Mouse (Mus musculus) kidney, embryonic 14.5 days (tissue): ENCODE data around the gene 5031439G07Rik. TPM values are rescaled to one million over a fixed set of nuclear protein-coding genes. Genes with fewer than 3 reads are reported as not detected.
A peak's percentile ranks its signal among the peaks of the same experiment; 100 is the strongest.

ENCODE experiments used
- microRNA-seq: library from miRNA; unstranded; fragments of <30 nt; microRNA quantifications from one replicate; pipeline ENCODE4, GENCODE M21; 2016
- polyA plus RNA-seq: library from polyadenylated mRNA; unstranded; fragments of >200 nt; fragmentation: Nextera tagmentation; extraction: Ambion mirVana; gene quantifications from 2 replicates; pipeline ENCODE4 v1.2.1, GENCODE M21; 2014

The 5031439G07Rik gene
- polyA plus RNA-seq, 1 experiment from 2014 or later = 6.6 TPM

Small RNA genes within 50 kb of the gene (microRNA-seq; reads per million reads assigned to microRNA genes)
- gene Mir1249 = 22.1 reads per million, percentile 35 among the genes with 10 or more reads in this experiment

Other genes starting within 250 kb of the 5031439G07Rik start
- 1.1 and 1.8 TPM in 2 replicates for gene Phf21b, start 132.5 kb downstream of the 5031439G07Rik start, polyA plus RNA-seq
- 0.60 and 0.74 TPM in 2 replicates for gene Gm29666, start 68.5 kb downstream of the 5031439G07Rik start, polyA plus RNA-seq
- 23.8 and 50.8 TPM in 2 replicates for gene Nup50, start 65.1 kb downstream of the 5031439G07Rik start, polyA plus RNA-seq
- gene Upk3a, start 28.6 kb upstream of the 5031439G07Rik start, polyA plus RNA-seq = 11.9 and 12.6 TPM in 2 replicates
- 17.3 and 23.2 TPM in 2 replicates for gene Fam118a, start 40.4 kb upstream of the 5031439G07Rik start, polyA plus RNA-seq
- 0.19 and 0.22 TPM in 2 replicates for gene Smc1b, start 143.4 kb upstream of the 5031439G07Rik start, polyA plus RNA-seq
- 0.19 and 0.69 TPM in 2 replicates for gene Ribc2, start 143.5 kb upstream of the 5031439G07Rik start, polyA plus RNA-seq
- 174 and 188 TPM in 2 replicates for gene Fbln1, start 217.4 kb upstream of the 5031439G07Rik start, polyA plus RNA-seq